Mouse (Mus musculus): Measurements from ENCODE around the gene Igsf9. TPM values are rescaled to one million over a fixed set of nuclear protein-coding genes. Genes with fewer than 3 reads are reported as not detected.

Igsf9 gene
- polyA plus RNA-seq, 1 experiment, result 4.1 TPM

GRCm38 (mm10) chr1:172527431-172527830, 45.8 kb downstream of the Igsf9 start:
- Histone ChIP-seq H3K79me2 (ENCODE audit: control insufficient read depth, insufficient read depth) (no peaks in the 10 kb centered on the region), H3K36me3 (ENCODE audit: control insufficient read depth, insufficient read depth) (no peaks in the 10 kb centered on the region), H3K27me3 (ENCODE audit: control insufficient read depth, insufficient read depth, insufficient read length) (no peaks in the 10 kb centered on the region), H3K4me3 (ENCODE audit: insufficient read depth, poor library complexity, severe bottlenecking) (no peak overlapping the region), H3K79me3 (ENCODE audit: low read depth) (no peaks in the 10 kb centered on the region), H3ac (ENCODE audit: control insufficient read depth, insufficient read length, low read depth) (no peak overlapping the region)
- TF ChIP-seq USF1 (IDR thresholded peaks at IDR 0.05; ENCODE audit: low read depth), result no peak
- no peak for TF ChIP-seq FOSL1 (IDR thresholded peaks at IDR 0.05; ENCODE audit: insufficient read depth, low read length, poor library complexity, severe bottlenecking)

DNA sequence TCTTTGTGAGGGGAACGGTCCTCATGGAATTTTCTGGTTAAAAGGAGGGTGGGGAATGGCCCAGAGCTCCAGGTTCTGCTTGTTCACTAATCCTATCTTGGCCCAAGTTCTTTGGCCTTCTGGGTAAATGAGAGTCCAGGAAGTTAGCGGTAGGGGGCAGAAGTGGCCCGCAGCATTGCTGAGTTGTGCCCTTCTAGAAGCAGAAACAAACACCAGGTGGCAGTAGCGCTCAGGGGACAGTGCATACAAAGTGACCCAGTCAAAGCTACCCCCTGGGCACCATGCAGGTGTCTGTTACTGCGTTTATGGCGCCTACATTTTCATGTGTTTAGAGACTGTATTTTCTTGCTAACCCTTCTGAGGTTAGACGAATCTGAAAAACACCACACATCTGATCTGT, 47.1 kb downstream of the Igsf9 start:
- H3K36me3 ChIP-seq (ENCODE audit: control insufficient read depth, insufficient read depth), result no peaks in the 10 kb centered on the region
- H3K79me2 ChIP-seq (ENCODE audit: control insufficient read depth, insufficient read depth), result no peaks in the 10 kb centered on the region
- H3K4me3 ChIP-seq (ENCODE audit: insufficient read depth, poor library complexity, severe bottlenecking), result no peak overlapping the region
- no peak overlapping the region for H3ac ChIP-seq (ENCODE audit: control insufficient read depth, insufficient read length, low read depth)
- TF ChIP-seq CTCF (IDR thresholded peaks at IDR 0.05; ENCODE audit: control insufficient read depth, insufficient read depth, insufficient read length), result peak; percentile 94
- TF ChIP-seq MYOD1 (IDR thresholded peaks at IDR 0.05; ENCODE audit: control insufficient read depth, insufficient read length, low read depth), result no peak
- TF ChIP-seq FOSL1 (IDR thresholded peaks at IDR 0.05; ENCODE audit: insufficient read depth, low read length, poor library complexity, severe bottlenecking), result no peak
- TF ChIP-seq MYOG (IDR thresholded peaks at IDR 0.05; ENCODE audit: control insufficient read depth, extremely low read depth, insufficient read length), result no peak
- TF ChIP-seq MAX (IDR thresholded peaks at IDR 0.05), result no peak
- TF ChIP-seq CEBPB (IDR thresholded peaks at IDR 0.05; ENCODE audit: low read depth), result no peak
- no peak for TF ChIP-seq USF1 (IDR thresholded peaks at IDR 0.05; ENCODE audit: low read depth)
- no peaks in the 10 kb centered on the region for H3K27me3 ChIP-seq (ENCODE audit: control insufficient read depth, insufficient read depth, insufficient read length)
- no peaks in the 10 kb centered on the region for H3K79me3 ChIP-seq (ENCODE audit: low read depth)

GRCm38 (mm10) chr1:172530544-172531220, 49.1 kb downstream of the Igsf9 start:
- no peak for TF ChIP-seq MYOG (IDR thresholded peaks at IDR 0.05; ENCODE audit: control insufficient read depth, extremely low read depth, insufficient read length)
- no peak for TF ChIP-seq MYOD1 (IDR thresholded peaks at IDR 0.05; ENCODE audit: control insufficient read depth, insufficient read length, low read depth)
- TF ChIP-seq MAX (IDR thresholded peaks at IDR 0.05), result no peak
- TF ChIP-seq CEBPB (IDR thresholded peaks at IDR 0.05; ENCODE audit: low read depth), result no peak
- TF ChIP-seq USF1 (IDR thresholded peaks at IDR 0.05; ENCODE audit: low read depth), result no peak
- no peak for TF ChIP-seq FOSL1 (IDR thresholded peaks at IDR 0.05; ENCODE audit: insufficient read depth, low read length, poor library complexity, severe bottlenecking)
- TF ChIP-seq CTCF (IDR thresholded peaks at IDR 0.05; ENCODE audit: control insufficient read depth, insufficient read depth, insufficient read length), result no peak
- H3ac ChIP-seq (ENCODE audit: control insufficient read depth, insufficient read length, low read depth), result no peak overlapping the region

DNA sequence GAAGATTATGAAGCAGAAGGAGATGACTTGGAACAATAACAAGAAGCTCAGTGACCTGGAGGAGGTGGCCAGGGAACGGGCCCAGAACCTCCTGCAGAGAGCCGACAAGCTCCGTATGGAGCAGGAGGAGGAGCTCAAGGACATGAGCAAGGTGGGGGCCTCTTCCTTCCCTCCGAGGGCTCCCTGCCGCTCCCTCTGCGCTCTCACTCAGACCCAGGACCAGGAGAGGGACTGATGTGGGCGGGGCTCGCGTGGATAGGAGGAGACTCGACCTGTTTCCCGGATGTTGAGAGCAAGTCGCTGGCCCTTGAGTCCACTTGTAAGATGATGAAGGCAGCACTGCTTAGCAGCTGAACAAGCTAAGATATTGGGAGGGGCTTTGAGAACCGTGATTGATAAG, 51.0 kb downstream of the Igsf9 start:
- H3K79me3 ChIP-seq (ENCODE audit: low read depth), result no peaks in the 10 kb centered on the region
- H3K27me3 ChIP-seq (ENCODE audit: control insufficient read depth, insufficient read depth, insufficient read length), result no peaks in the 10 kb centered on the region
- H3ac ChIP-seq (ENCODE audit: control insufficient read depth, insufficient read length, low read depth), result no peak overlapping the region
- no peaks in the 10 kb centered on the region for H3K36me3 ChIP-seq (ENCODE audit: control insufficient read depth, insufficient read depth)
- TF ChIP-seq MYOG (IDR thresholded peaks at IDR 0.05; ENCODE audit: control insufficient read depth, extremely low read depth, insufficient read length) (no peak), FOSL1 (IDR thresholded peaks at IDR 0.05; ENCODE audit: insufficient read depth, low read length, poor library complexity, severe bottlenecking) (no peak), MAX (IDR thresholded peaks at IDR 0.05) (no peak), USF1 (IDR thresholded peaks at IDR 0.05; ENCODE audit: low read depth) (no peak), CTCF (IDR thresholded peaks at IDR 0.05; ENCODE audit: control insufficient read depth, insufficient read depth, insufficient read length) (no peak), CEBPB (IDR thresholded peaks at IDR 0.05; ENCODE audit: low read depth) (no peak), MYOD1 (IDR thresholded peaks at IDR 0.05; ENCODE audit: control insufficient read depth, insufficient read length, low read depth) (no peak)
- no peak overlapping the region for H3K4me3 ChIP-seq (ENCODE audit: insufficient read depth, poor library complexity, severe bottlenecking)
- H3K79me2 ChIP-seq (ENCODE audit: control insufficient read depth, insufficient read depth), result no peaks in the 10 kb centered on the region

More at GRCm38 (mm10) chr1:172530544-172531220, 49.1 kb downstream of the Igsf9 start:
- no peak overlapping the region for H3K4me3 ChIP-seq (ENCODE audit: insufficient read depth, poor library complexity, severe bottlenecking)
- H3K27me3 ChIP-seq (ENCODE audit: control insufficient read depth, insufficient read depth, insufficient read length), result no peaks in the 10 kb centered on the region
- no peaks in the 10 kb centered on the region for H3K36me3 ChIP-seq (ENCODE audit: control insufficient read depth, insufficient read depth)
- H3K79me2 ChIP-seq (ENCODE audit: control insufficient read depth, insufficient read depth), result no peaks in the 10 kb centered on the region
- no peaks in the 10 kb centered on the region for H3K79me3 ChIP-seq (ENCODE audit: low read depth)

- Histone ChIP-seq H3K27me3 (ENCODE audit: control insufficient read depth, insufficient read depth, insufficient read length) (no peaks in the 10 kb centered on the region), H3ac (ENCODE audit: control insufficient read depth, insufficient read length, low read depth) (no peak overlapping the region), H3K79me2 (ENCODE audit: control insufficient read depth, insufficient read depth) (no peaks in the 10 kb centered on the region), H3K79me3 (ENCODE audit: low read depth) (no peaks in the 10 kb centered on the region), H3K36me3 (ENCODE audit: control insufficient read depth, insufficient read depth) (no peaks in the 10 kb centered on the region), H3K4me3 (ENCODE audit: insufficient read depth, poor library complexity, severe bottlenecking) (no peak overlapping the region)
- TF ChIP-seq USF1 (IDR thresholded peaks at IDR 0.05; ENCODE audit: low read depth), result no peak
- no peak for TF ChIP-seq MYOG (IDR thresholded peaks at IDR 0.05; ENCODE audit: control insufficient read depth, extremely low read depth, insufficient read length)
- no peak for TF ChIP-seq CTCF (IDR thresholded peaks at IDR 0.05; ENCODE audit: control insufficient read depth, insufficient read depth, insufficient read length)
- no peak for TF ChIP-seq MAX (IDR thresholded peaks at IDR 0.05)
- TF ChIP-seq MYOD1 (IDR thresholded peaks at IDR 0.05; ENCODE audit: control insufficient read depth, insufficient read length, low read depth), result no peak
- no peak for TF ChIP-seq FOSL1 (IDR thresholded peaks at IDR 0.05; ENCODE audit: insufficient read depth, low read length, poor library complexity, severe bottlenecking)
- TF ChIP-seq CEBPB (IDR thresholded peaks at IDR 0.05; ENCODE audit: low read depth), result no peak
These were observed 53.5 kb downstream of the Igsf9 start for GRCm38 (mm10) chr1:172535116-172535515.

DNA sequence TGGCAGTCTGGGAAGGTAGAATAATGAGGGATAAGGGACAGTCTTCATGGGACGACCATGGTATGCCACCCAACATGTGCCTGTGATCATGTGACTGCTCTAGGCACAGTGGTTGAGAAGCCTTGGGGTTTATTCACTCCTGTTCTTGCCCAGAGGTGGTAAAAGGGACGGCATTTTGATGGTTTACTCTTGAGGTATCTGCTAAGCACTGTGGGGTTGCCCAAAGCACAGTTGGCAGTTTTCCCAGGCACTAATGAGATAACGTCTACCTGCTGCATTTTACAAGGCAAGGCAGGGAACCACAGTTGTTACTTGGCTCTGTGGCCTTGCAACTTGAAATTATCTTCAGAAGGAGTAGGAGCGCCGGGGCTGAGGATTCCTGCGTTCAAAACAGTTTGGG, 58.2 kb downstream of the Igsf9 start:
- no peak for TF ChIP-seq MYOD1 (IDR thresholded peaks at IDR 0.05; ENCODE audit: control insufficient read depth, insufficient read length, low read depth)
- H3ac ChIP-seq (ENCODE audit: control insufficient read depth, insufficient read length, low read depth), result no peak overlapping the region
- no peaks in the 10 kb centered on the region for H3K79me3 ChIP-seq (ENCODE audit: low read depth)
- peaks cover 8% of the 10 kb centered on the region for H3K27me3 ChIP-seq (ENCODE audit: control insufficient read depth, insufficient read depth, insufficient read length)
- H3K36me3 ChIP-seq (ENCODE audit: control insufficient read depth, insufficient read depth), result no peaks in the 10 kb centered on the region
- H3K79me2 ChIP-seq (ENCODE audit: control insufficient read depth, insufficient read depth), result no peaks in the 10 kb centered on the region
- H3K4me3 ChIP-seq (ENCODE audit: insufficient read depth, poor library complexity, severe bottlenecking), result no peak overlapping the region

Data from C2C12 (cell line).